Mouse (Mus musculus) midbrain, embryonic 15.5 days (tissue): ENCODE data around the gene Iqgap1. TPM values are rescaled to one million over a fixed set of nuclear protein-coding genes. Genes with fewer than 3 reads are reported as not detected.

Experiments
- ATAC-seq: fragments of 200-750 bp; cut with Nextera tagmentation; replicated peaks from 2 replicates; pipeline ENCODE4 v1.8.0; 2017; ENCODE audit warnings: moderate TSS enrichment
- H3K27ac ChIP-seq: fragments of 300-500 bp; sonication (generic); 2 replicates; pipeline ENCODE4 v1.5.1; 2015; ENCODE audit warnings: mild to moderate bottlenecking, inconsistent platforms
- H3K27me3 ChIP-seq: fragments of 300-500 bp; sonication (generic); replicated peaks from 2 replicates; pipeline ENCODE4 v1.6.1; 2015; ENCODE audit warnings: inconsistent platforms
- H3K36me3 ChIP-seq: fragments of 300-500 bp; sonication (generic); replicated peaks from 2 replicates; pipeline ENCODE4 v1.6.1; 2015; ENCODE audit warnings: inconsistent platforms
- H3K4me1 ChIP-seq: fragments of 300-500 bp; sonication (generic); 2 replicates; pipeline ENCODE4 v1.6.1; 2015; ENCODE audit warnings: inconsistent platforms
- H3K4me2 ChIP-seq: fragments of 300-500 bp; sonication (generic); 2 replicates; pipeline ENCODE4 v1.6.1; 2015; ENCODE audit warnings: inconsistent platforms, mild to moderate bottlenecking, moderate library complexity
- H3K4me3 ChIP-seq: fragments of 300-500 bp; sonication (generic); 2 replicates; pipeline ENCODE4 v1.5.1; 2015; ENCODE audit warnings: mild to moderate bottlenecking, inconsistent platforms
- H3K9ac ChIP-seq: fragments of 300-500 bp; sonication (generic); 2 replicates; pipeline ENCODE4 v1.6.1; 2015; ENCODE audit warnings: mild to moderate bottlenecking, inconsistent platforms
- H3K9me3 ChIP-seq: fragments of 300-500 bp; sonication (generic); 2 replicates; pipeline ENCODE4 v1.6.1; 2016; ENCODE audit warnings: inconsistent platforms
- WGBS: fragments of 180-500 bp; shearing (Covaris S2); methylation state at CpG from one replicate; pipeline ENCODE4 v1.1.7; 2015; ENCODE audit warnings: mixed read lengths; 5-methylcytosine and 5-hydroxymethylcytosine counted together
- polyA plus RNA-seq: library from polyadenylated mRNA; unstranded; fragments of >200 nt; fragmentation: Nextera tagmentation; extraction: Ambion mirVana; gene quantifications from 2 replicates; pipeline ENCODE4 v1.2.1, GENCODE M21; 2015

The Iqgap1 gene
- polyA plus RNA-seq, 1 experiment from 2014 or later = 22.0 TPM

- Histone ChIP-seq H3K4me3 (no peak overlapping the region), H3K4me2 (no peak overlapping the region), H3K36me3 (no peaks in the 10 kb centered on the region), H3K27ac (no peak overlapping the region), H3K9ac (no peak overlapping the region), H3K27me3 (no peaks in the 10 kb centered on the region), H3K9me3 (no peaks in the 10 kb centered on the region), H3K4me1 (peaks cover 19% of the 10 kb centered on the region)
- 45% methylated on average over 6 of the region's 6 CpGs for WGBS
- no peak for ATAC-seq
These were observed 134.6 kb downstream of the Iqgap1 start for GRCm38 (mm10) chr7:80691131-80691530.

GRCm38 (mm10) chr7:80689221-80689591 is 136.6 kb downstream of the Iqgap1 start:
- Histone ChIP-seq H3K36me3 (no peaks in the 10 kb centered on the region), H3K27ac (peak overlapping the region; percentile 94), H3K4me2 (peak overlapping the region; percentile 66), H3K9me3 (no peaks in the 10 kb centered on the region), H3K9ac (peak overlapping the region; percentile 96), H3K4me3 (peak overlapping the region; percentile 88), H3K27me3 (no peaks in the 10 kb centered on the region), H3K4me1 (peaks cover 27% of the 10 kb centered on the region)
- ATAC-seq = no peak
- 11% methylated on average over 10 of the region's 10 CpGs for WGBS

GRCm38 (mm10) chr7:80688556-80689220 is 137.1 kb downstream of the Iqgap1 start, which contains the start of gene Crtc3:
Crtc3 (minus strand) TSS chr7:80688877.
- Histone ChIP-seq H3K9me3 (no peaks in the 10 kb centered on the region), H3K27me3 (no peaks in the 10 kb centered on the region), H3K4me3 (peak within 1 kb of the TSS; percentile 88), H3K9ac (peak within 1 kb of the TSS; percentile 96), H3K27ac (peak within 1 kb of the TSS; percentile 94), H3K36me3 (no peaks in the 10 kb centered on the region), H3K4me1 (peaks cover 30% of the 10 kb centered on the region), H3K4me2 (peak within 1 kb of the TSS; percentile 66)
- ATAC-seq = peak; percentile 84
- under 1% methylated on average over 71 of the region's 83 CpGs for WGBS

- no peaks in the 10 kb centered on the region for H3K27me3 ChIP-seq
- H3K9me3 ChIP-seq = no peaks in the 10 kb centered on the region
- no peaks in the 10 kb centered on the region for H3K36me3 ChIP-seq
- ATAC-seq = peak; percentile 65
- H3K4me1 ChIP-seq = peaks cover 30% of the 10 kb centered on the region
- WGBS = under 1% methylated on average over 67 of the region's 69 CpGs
- peak overlapping the region; percentile 66 for H3K4me2 ChIP-seq
- H3K4me3 ChIP-seq = peak overlapping the region; percentile 88
- peak overlapping the region; percentile 94 for H3K27ac ChIP-seq
- H3K9ac ChIP-seq = peak overlapping the region; percentile 96
These were observed 137.8 kb downstream of the Iqgap1 start for GRCm38 (mm10) chr7:80687721-80688555.

GRCm38 (mm10) chr7:80685639-80686038 is 140.1 kb downstream of the Iqgap1 start:
- H3K27ac ChIP-seq = no peak overlapping the region
- no peaks in the 10 kb centered on the region for H3K9me3 ChIP-seq
- H3K4me3 ChIP-seq = no peak overlapping the region
- H3K36me3 ChIP-seq = no peaks in the 10 kb centered on the region
- H3K4me2 ChIP-seq = no peak overlapping the region
- H3K4me1 ChIP-seq = peaks cover 30% of the 10 kb centered on the region
- no peaks in the 10 kb centered on the region for H3K27me3 ChIP-seq
- no peak for ATAC-seq
- WGBS = 87% methylated on average over 5 of the region's 5 CpGs
- no peak overlapping the region for H3K9ac ChIP-seq

- Histone ChIP-seq H3K27ac (no peak overlapping the region), H3K4me1 (peaks cover 30% of the 10 kb centered on the region), H3K9me3 (no peaks in the 10 kb centered on the region), H3K4me2 (no peak overlapping the region), H3K9ac (no peak overlapping the region), H3K27me3 (no peaks in the 10 kb centered on the region), H3K4me3 (no peak overlapping the region), H3K36me3 (no peaks in the 10 kb centered on the region)
- no peak for ATAC-seq
- WGBS = 44% methylated on average over 1 of the region's 1 CpGs
These were observed 143.1 kb downstream of the Iqgap1 start for GRCm38 (mm10) chr7:80682630-80683029.

- no peaks in the 10 kb centered on the region for H3K9me3 ChIP-seq
- H3K27ac ChIP-seq = no peak overlapping the region
- H3K4me2 ChIP-seq = no peak overlapping the region
- H3K9ac ChIP-seq = no peak overlapping the region
- H3K36me3 ChIP-seq = no peaks in the 10 kb centered on the region; the same call in 1 of the 2 replicates
- WGBS = 22% methylated on average over 12 of the region's 12 CpGs
- ATAC-seq = no peak
- H3K4me1 ChIP-seq = peaks cover 16% of the 10 kb centered on the region; the same call in 1 of the 2 replicates
- no peaks in the 10 kb centered on the region for H3K27me3 ChIP-seq
- no peak overlapping the region for H3K4me3 ChIP-seq
These were observed 145.4 kb downstream of the Iqgap1 start for GRCm38 (mm10) chr7:80680218-80680847.

- H3K4me2 ChIP-seq = no peak overlapping the region
- H3K27me3 ChIP-seq = no peaks in the 10 kb centered on the region
- no peak overlapping the region for H3K4me3 ChIP-seq
- no peak overlapping the region for H3K27ac ChIP-seq
- H3K4me1 ChIP-seq = no peaks in the 10 kb centered on the region
- no peak for ATAC-seq
- no peaks in the 10 kb centered on the region for H3K9me3 ChIP-seq
- H3K9ac ChIP-seq = no peak overlapping the region
- 57% methylated on average over 3 of the region's 3 CpGs for WGBS
- H3K36me3 ChIP-seq = no peaks in the 10 kb centered on the region; the same call in 1 of the 2 replicates
These were observed 153.5 kb downstream of the Iqgap1 start for GRCm38 (mm10) chr7:80672323-80672722.

GRCm38 (mm10) chr7:80670889-80671288 is 154.9 kb downstream of the Iqgap1 start:
- Histone ChIP-seq H3K36me3 (no peaks in the 10 kb centered on the region), H3K9me3 (no peaks in the 10 kb centered on the region), H3K27ac (no peak overlapping the region), H3K27me3 (no peaks in the 10 kb centered on the region), H3K4me2 (no peak overlapping the region), H3K4me1 (no peaks in the 10 kb centered on the region), H3K4me3 (no peak overlapping the region), H3K9ac (no peak overlapping the region)
- ATAC-seq = no peak
- WGBS = 86% methylated on average over 6 of the region's 6 CpGs

GRCm38 (mm10) chr7:80667190-80667589 is 158.6 kb downstream of the Iqgap1 start:
- no peak for ATAC-seq
- Histone ChIP-seq H3K9me3 (no peaks in the 10 kb centered on the region), H3K27me3 (no peaks in the 10 kb centered on the region), H3K4me3 (no peak overlapping the region), H3K9ac (no peak overlapping the region), H3K36me3 (no peaks in the 10 kb centered on the region), H3K4me1 (no peaks in the 10 kb centered on the region), H3K4me2 (no peak overlapping the region), H3K27ac (no peak overlapping the region)
- WGBS = 77% methylated on average over 11 of the region's 11 CpGs

- no peak overlapping the region for H3K27ac ChIP-seq
- 86% methylated on average over 10 of the region's 10 CpGs for WGBS
These were observed 159.4 kb downstream of the Iqgap1 start for GRCm38 (mm10) chr7:80666198-80666915.

More at GRCm38 (mm10) chr7:80666198-80666915, 159.4 kb downstream of the Iqgap1 start:
- no peaks in the 10 kb centered on the region for H3K36me3 ChIP-seq
- H3K27me3 ChIP-seq = no peaks in the 10 kb centered on the region
- H3K4me2 ChIP-seq = no peak overlapping the region
- no peak overlapping the region for H3K4me3 ChIP-seq
- no peaks in the 10 kb centered on the region for H3K4me1 ChIP-seq
- no peak for ATAC-seq
- H3K9ac ChIP-seq = no peak overlapping the region
- no peaks in the 10 kb centered on the region for H3K9me3 ChIP-seq
